Mouse (Mus musculus): Measurements from ENCODE around the gene Lgalsl.

The Lgalsl gene

GRCm38 (mm10) chr11:20830686-20831505, at the start of gene Lgalsl:
Gene Lgalsl (minus strand): TSS chr11:20831056.
- DNase-seq (ENCODE audit: low read depth, low spot score): peak; percentile 85

- peak; percentile 44 for DNase-seq (ENCODE audit: low read depth, low spot score)
Observed at GRCm38 (mm10) chr11:20878644-20879043, 47.8 kb upstream of the Lgalsl start.

- DNase-seq (ENCODE audit: low read depth, low spot score): no peak
Observed at GRCm38 (mm10) chr11:20877578-20878096, 46.8 kb upstream of the Lgalsl start.

GRCm38 (mm10) chr11:20873386-20873785, 42.5 kb upstream of the Lgalsl start:
- DNase-seq (ENCODE audit: low read depth, low spot score): no peak

- no peak for DNase-seq (ENCODE audit: low read depth, low spot score)
Observed at GRCm38 (mm10) chr11:20872911-20873310, 42.1 kb upstream of the Lgalsl start.

- DNase-seq (ENCODE audit: low read depth, low spot score): no peak
Observed at GRCm38 (mm10) chr11:20872444-20872843, 41.6 kb upstream of the Lgalsl start.

GRCm38 (mm10) chr11:20869927-20870326, 39.1 kb upstream of the Lgalsl start:
- no peak for DNase-seq (ENCODE audit: low read depth, low spot score)

GRCm38 (mm10) chr11:20865450-20865849, 34.6 kb upstream of the Lgalsl start:
- DNase-seq (ENCODE audit: low read depth, low spot score): no peak

GRCm38 (mm10) chr11:20864647-20865046, 33.8 kb upstream of the Lgalsl start:
- no peak for DNase-seq (ENCODE audit: low read depth, low spot score)

- DNase-seq (ENCODE audit: low read depth, low spot score): no peak
Observed at GRCm38 (mm10) chr11:20862101-20862500, 31.2 kb upstream of the Lgalsl start.

- DNase-seq (ENCODE audit: low read depth, low spot score): no peak
Observed at GRCm38 (mm10) chr11:20860351-20860750, 29.5 kb upstream of the Lgalsl start.

GRCm38 (mm10) chr11:20859858-20860257, 29.0 kb upstream of the Lgalsl start:
- DNase-seq (ENCODE audit: low read depth, low spot score): no peak

GRCm38 (mm10) chr11:20858921-20859668, 28.2 kb upstream of the Lgalsl start:
- no peak for DNase-seq (ENCODE audit: low read depth, low spot score)

GRCm38 (mm10) chr11:20857921-20858320, 27.1 kb upstream of the Lgalsl start:
- DNase-seq (ENCODE audit: low read depth, low spot score): no peak

GRCm38 (mm10) chr11:20854032-20854741, 23.3 kb upstream of the Lgalsl start:
- DNase-seq (ENCODE audit: low read depth, low spot score): no peak

GRCm38 (mm10) chr11:20850196-20850595, 19.3 kb upstream of the Lgalsl start:
- no peak for DNase-seq (ENCODE audit: low read depth, low spot score)

- DNase-seq (ENCODE audit: low read depth, low spot score): no peak
Observed at GRCm38 (mm10) chr11:20849403-20849802, 18.5 kb upstream of the Lgalsl start.

- no peak for DNase-seq (ENCODE audit: low read depth, low spot score)
Observed at GRCm38 (mm10) chr11:20837366-20837765, 6.5 kb upstream of the Lgalsl start.

GRCm38 (mm10) chr11:20831600-20832137, 813 bp upstream of the Lgalsl start:
- no peak for DNase-seq (ENCODE audit: low read depth, low spot score)

GRCm38 (mm10) chr11:20829993-20830685, 717 bp downstream of the Lgalsl start:
- no peak for DNase-seq (ENCODE audit: low read depth, low spot score)

- DNase-seq (ENCODE audit: low read depth, low spot score): no peak
Observed at GRCm38 (mm10) chr11:20829056-20829686, 1.7 kb downstream of the Lgalsl start.
